Mouse (Mus musculus) cerebellum, adult 18-20 months (tissue): ENCODE results near the gene 2410004B18Rik.
A peak's percentile ranks its signal among the peaks of the same experiment; 100 is the strongest.

Experiments used
- DNase-seq, 2 experiments: peaks; one replicate each; pipeline ENCODE4 v3.0.0; 2021

2410004B18Rik gene

GRCm38 (mm10) chr3:145929525-145930400 is 8.1 kb upstream of the 2410004B18Rik start:
- DNase-seq: no peak

GRCm38 (mm10) chr3:145933845-145934244 is 4.0 kb upstream of the 2410004B18Rik start:
- no peak for DNase-seq

- peak in 1 of 2 experiments; percentile 22 for DNase-seq
Observed at GRCm38 (mm10) chr3:145938405-145939349, 863 bp downstream of the 2410004B18Rik start.

- DNase-seq: no peak
Observed at GRCm38 (mm10) chr3:145939402-145939801, 1.6 kb downstream of the 2410004B18Rik start.

- no peak for DNase-seq
Observed at GRCm38 (mm10) chr3:145939971-145940370, 2.2 kb downstream of the 2410004B18Rik start.

- peak; percentile 53 to 60 for DNase-seq
Observed at GRCm38 (mm10) chr3:145941971-145942370, 4.2 kb downstream of the 2410004B18Rik start.

GRCm38 (mm10) chr3:145944348-145944747 is 6.5 kb downstream of the 2410004B18Rik start:
- DNase-seq: no peak

GRCm38 (mm10) chr3:145945904-145946303 is 8.1 kb downstream of the 2410004B18Rik start:
- no peak for DNase-seq

- DNase-seq: no peak
Observed at GRCm38 (mm10) chr3:145946654-145947053, 8.8 kb downstream of the 2410004B18Rik start.

GRCm38 (mm10) chr3:145947539-145948204 is 9.9 kb downstream of the 2410004B18Rik start:
- DNase-seq: no peak

- DNase-seq: peak; percentile 29 to 44
Observed at GRCm38 (mm10) chr3:145950034-145950814, 12.4 kb downstream of the 2410004B18Rik start.

GRCm38 (mm10) chr3:145950815-145951130 is 13.0 kb downstream of the 2410004B18Rik start:
- no peak for DNase-seq

GRCm38 (mm10) chr3:145951287-145952165 is 13.7 kb downstream of the 2410004B18Rik start:
- DNase-seq: no peak

GRCm38 (mm10) chr3:145952945-145953344 is 15.1 kb downstream of the 2410004B18Rik start:
- DNase-seq: no peak

GRCm38 (mm10) chr3:145953411-145953810 is 15.6 kb downstream of the 2410004B18Rik start:
- no peak for DNase-seq

- DNase-seq: no peak
Observed at GRCm38 (mm10) chr3:145959824-145960223, 22.0 kb downstream of the 2410004B18Rik start.

- no peak for DNase-seq
Observed at GRCm38 (mm10) chr3:145962411-145962810, 24.6 kb downstream of the 2410004B18Rik start.

GRCm38 (mm10) chr3:145963101-145964017 is 25.5 kb downstream of the 2410004B18Rik start:
- no peak for DNase-seq

GRCm38 (mm10) chr3:145964018-145964387 is 26.2 kb downstream of the 2410004B18Rik start:
- no peak for DNase-seq

GRCm38 (mm10) chr3:145964473-145964872 is 26.7 kb downstream of the 2410004B18Rik start:
- no peak for DNase-seq
